Mouse (Mus musculus) lung, postnatal 0 days (tissue): ENCODE measurements at regions not wholly inside any gene's neighbourhood (a gene's known extent, or its start where the extent isn't known, plus 50 kb on each side); places are given as distances from the start of the nearest gene placed in this dataset.

ENCODE experiments used
- CTCF ChIP-seq: IDR thresholded peaks from 2 replicates; pipeline ENCODE4 v1.5.1; 2016; ENCODE audit warnings: antibody characterized with exemption, mild to moderate bottlenecking
- EP300 ChIP-seq: IDR thresholded peaks from 2 replicates; pipeline ENCODE4 v1.6.1; 2016; ENCODE audit warnings: antibody characterized with exemption, mild to moderate bottlenecking, control low read depth

DNA sequence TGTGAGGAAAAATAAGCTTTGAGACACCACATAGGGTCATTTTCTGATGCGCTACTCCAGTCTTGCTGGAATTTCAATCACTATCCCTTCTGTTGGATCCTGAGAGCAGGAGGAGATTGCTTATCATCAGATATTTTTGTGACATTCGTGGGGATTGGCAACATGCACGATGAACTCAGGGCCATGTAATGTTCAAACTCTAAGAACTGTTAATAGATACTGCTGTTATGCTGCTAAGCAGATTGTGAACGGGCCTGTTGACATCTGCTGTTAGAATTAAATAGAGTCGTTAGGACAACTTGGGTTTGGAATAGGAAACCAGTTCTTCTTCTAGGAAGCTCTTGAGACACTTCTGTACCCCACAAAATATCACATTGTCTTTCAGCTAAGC, 876.9 kb downstream of the Epha4 start:
- TF ChIP-seq CTCF (no peak), EP300 (no peak)
